Mouse (Mus musculus): ENCODE results near the gene Zc2hc1b.

- TF ChIP-seq CTCF (IDR thresholded peaks at IDR 0.05; ENCODE audit: low read depth, low read length) = no peak
- no peak for TF ChIP-seq POLR2A (IDR thresholded peaks at IDR 0.05; ENCODE audit: extremely low read depth, insufficient read depth, low read length)
These were observed 44.0 kb downstream of the Zc2hc1b start for GRCm38 (mm10) chr10:13133850-13134249.

Measured in liver, adult 2 months (tissue).